Mouse (Mus musculus): ENCODE results near the gene 2200002J24Rik. TPM values are rescaled to one million over a fixed set of nuclear protein-coding genes. Genes with fewer than 3 reads are reported as not detected.
A peak's percentile ranks its signal among the peaks of the same experiment; 100 is the strongest.
"Not testable (repeated sequence)": the region's sequence is repeated elsewhere in the genome, so short reads cannot be mapped to it uniquely, and the experiment has no call there.

Gene 2200002J24Rik
- total RNA-seq, 2 experiments from 2014 or later, result not detected

- DNase-seq, result no peak
Measured at GRCm38 (mm10) chr7:30728739-30729395, 30.1 kb downstream of the 2200002J24Rik start.

GRCm38 (mm10) chr7:30729396-30730063 lies 30.8 kb downstream of the 2200002J24Rik start, which contains the start of gene Tmem147:
Gene Tmem147 (minus strand): TSS chr7:30729540.
- peak; percentile 97 for DNase-seq

- peak in 1 of 2 experiments; percentile 22 for DNase-seq
Measured at GRCm38 (mm10) chr7:30730064-30730722, 31.5 kb downstream of the 2200002J24Rik start.

- no peak for DNase-seq
Measured at GRCm38 (mm10) chr7:30736211-30736610, 37.5 kb downstream of the 2200002J24Rik start.

GRCm38 (mm10) chr7:30742570-30742969 lies 43.8 kb downstream of the 2200002J24Rik start:
- DNase-seq, result not testable (repeated sequence)

GRCm38 (mm10) chr7:30743617-30744016 lies 44.9 kb downstream of the 2200002J24Rik start, which contains the start of gene Gapdhs:
Gene Gapdhs (minus strand): TSS chr7:30743681.
- not testable (repeated sequence) for DNase-seq

GRCm38 (mm10) chr7:30744022-30744598 lies 45.4 kb downstream of the 2200002J24Rik start:
- DNase-seq, result peak; percentile 35 to 45

- DNase-seq, result no peak
Measured at GRCm38 (mm10) chr7:30747525-30748204, 48.9 kb downstream of the 2200002J24Rik start.

Other genes starting within 250 kb of the 2200002J24Rik start
- gene Kirrel2, start 241.2 kb upstream of the 2200002J24Rik start, total RNA-seq (2021), result not detected
- not detected for gene Nphs1, start 240.6 kb upstream of the 2200002J24Rik start, total RNA-seq (2021)
- not detected for gene Prodh2, start 205.3 kb upstream of the 2200002J24Rik start, total RNA-seq (2021)
- gene Arhgap33, start 163.9 kb upstream of the 2200002J24Rik start, total RNA-seq (2021), result under 1 TPM; 0.36 to 0.50 TPM
- gene Hspb6, start 146.7 kb upstream of the 2200002J24Rik start, total RNA-seq (2021), result 100 to 1,000 TPM; 845 to 870 TPM
- gene Proser3, start 146.6 kb upstream of the 2200002J24Rik start, total RNA-seq (2021), result 1 to 10 TPM; 2.1 to 4.6 TPM
- 10 to 100 TPM; 16.8 to 18.8 TPM for gene Lin37, start 139.1 kb upstream of the 2200002J24Rik start, total RNA-seq (2021)
- gene U2af1l4, start 135.6 kb upstream of the 2200002J24Rik start, total RNA-seq (2021), result 10 to 100 TPM; 61.2 to 65.9 TPM
- 1 to 10 TPM in 1 of 2 experiments, under 1 TPM in 1; 0.35 to 1.1 TPM for gene Gm49396, start 135.6 kb upstream of the 2200002J24Rik start, total RNA-seq (2021)
- 10 to 100 TPM; 80.1 to 84.4 TPM for gene Psenen, start 135.3 kb upstream of the 2200002J24Rik start, total RNA-seq (2021)
- under 1 TPM; 0.50 to 0.77 TPM for gene Igflr1, start 133.5 kb upstream of the 2200002J24Rik start, total RNA-seq (2021)
- gene Kmt2b, start 110.2 kb upstream of the 2200002J24Rik start, total RNA-seq (2021), result 10 to 100 TPM; 13.6 to 18.3 TPM
- under 1 TPM in 1 of 2 experiments, not detected in 1; 0.21 TPM for gene Zbtb32, start 100.0 kb upstream of the 2200002J24Rik start, total RNA-seq (2021)
- under 1 TPM in 1 of 2 experiments, not detected in 1; 0.26 TPM for gene Upk1a, start 86.1 kb upstream of the 2200002J24Rik start, total RNA-seq (2021)
- 1,000 to 10,000 TPM; 4,470 to 4,611 TPM for gene Cox6b1, start 72.8 kb upstream of the 2200002J24Rik start, total RNA-seq (2021)
- gene Etv2, start 63.1 kb upstream of the 2200002J24Rik start, total RNA-seq (2021), result not detected
- 10 to 100 TPM; 46.0 to 49.1 TPM for gene Rbm42, start 48.6 kb upstream of the 2200002J24Rik start, total RNA-seq (2021)
- 1 to 10 TPM; 4.4 to 6.2 TPM for gene Haus5, start 33.9 kb upstream of the 2200002J24Rik start, total RNA-seq (2021)
- gene Pmis2, start 27.3 kb upstream of the 2200002J24Rik start, total RNA-seq (2021), result under 1 TPM; 0.40 to 0.67 TPM
- gene Atp4a, start 13.3 kb downstream of the 2200002J24Rik start, total RNA-seq (2021), result under 1 TPM in 1 of 2 experiments, not detected in 1; 0.51 TPM
- gene Tmem147, start 30.6 kb downstream of the 2200002J24Rik start, total RNA-seq (2021), result 100 to 1,000 TPM; 238 to 252 TPM
- gene Gapdhs, start 44.8 kb downstream of the 2200002J24Rik start, total RNA-seq (2021), result not detected
- 1 to 10 TPM; 2.1 to 3.7 TPM for gene Sbsn, start 52.5 kb downstream of the 2200002J24Rik start, total RNA-seq (2021)
- gene Dmkn, start 64.8 kb downstream of the 2200002J24Rik start, total RNA-seq (2021), result 1 to 10 TPM; 1.0 to 3.5 TPM
- gene Krtdap, start 89.0 kb downstream of the 2200002J24Rik start, total RNA-seq (2021), result not detected
- gene Ffar2, start 124.8 kb downstream of the 2200002J24Rik start, total RNA-seq (2021), result under 1 TPM; 0.23 to 0.35 TPM
- not detected for gene Ffar3, start 157.3 kb downstream of the 2200002J24Rik start, total RNA-seq (2021)
- gene Ffar1, start 162.6 kb downstream of the 2200002J24Rik start, total RNA-seq (2021), result under 1 TPM in 1 of 2 experiments, not detected in 1; 0.13 TPM
- 1 to 10 TPM in 1 of 2 experiments, under 1 TPM in 1; 0.35 to 6.6 TPM for gene Cd22, start 181.4 kb downstream of the 2200002J24Rik start, total RNA-seq (2021)
- under 1 TPM in 1 of 2 experiments, not detected in 1; 0.15 TPM for gene Mag, start 215.9 kb downstream of the 2200002J24Rik start, total RNA-seq (2021)
- gene Hamp2, start 225.8 kb downstream of the 2200002J24Rik start, total RNA-seq (2021), result 1 to 10 TPM; 5.6 to 7.0 TPM
- 10 to 100 TPM; 12.3 to 17.5 TPM for gene Hamp, start 245.1 kb downstream of the 2200002J24Rik start, total RNA-seq (2021)

Measured in heart, adult 18-20 months (tissue).